Mouse (Mus musculus) small intestine, adult 2 months (tissue): ENCODE data around the gene Slc35d1.

Experiments
- CTCF ChIP-seq: fragments of 200-500 bp; IDR thresholded peaks from 2 replicates; pipeline ENCODE4 v1.5.1; 2012; ENCODE audit warnings: low read depth, mild to moderate bottlenecking, control low read depth, inconsistent platforms, low read length, moderate library complexity, mixed read lengths; ENCODE audit not compliant: insufficient replicate concordance, insufficient read length; ENCODE audit errors: extremely low read depth
- POLR2A ChIP-seq: fragments of 200-500 bp; IDR thresholded peaks from 2 replicates; pipeline ENCODE4 v1.6.1; 2012; ENCODE audit warnings: low read depth, mild to moderate bottlenecking, control low read depth, inconsistent platforms, low read length, moderate library complexity

GRCm38 (mm10) chr4:103158781-103159180 is 56.2 kb downstream of the Slc35d1 start:
- TF ChIP-seq CTCF (no peak), POLR2A (no peak)
